Mouse (Mus musculus): ENCODE measurements around the gene 2900026A02Rik.
A peak's percentile ranks its signal among the peaks of the same experiment; 100 is the strongest.

2900026A02Rik gene

DNA sequence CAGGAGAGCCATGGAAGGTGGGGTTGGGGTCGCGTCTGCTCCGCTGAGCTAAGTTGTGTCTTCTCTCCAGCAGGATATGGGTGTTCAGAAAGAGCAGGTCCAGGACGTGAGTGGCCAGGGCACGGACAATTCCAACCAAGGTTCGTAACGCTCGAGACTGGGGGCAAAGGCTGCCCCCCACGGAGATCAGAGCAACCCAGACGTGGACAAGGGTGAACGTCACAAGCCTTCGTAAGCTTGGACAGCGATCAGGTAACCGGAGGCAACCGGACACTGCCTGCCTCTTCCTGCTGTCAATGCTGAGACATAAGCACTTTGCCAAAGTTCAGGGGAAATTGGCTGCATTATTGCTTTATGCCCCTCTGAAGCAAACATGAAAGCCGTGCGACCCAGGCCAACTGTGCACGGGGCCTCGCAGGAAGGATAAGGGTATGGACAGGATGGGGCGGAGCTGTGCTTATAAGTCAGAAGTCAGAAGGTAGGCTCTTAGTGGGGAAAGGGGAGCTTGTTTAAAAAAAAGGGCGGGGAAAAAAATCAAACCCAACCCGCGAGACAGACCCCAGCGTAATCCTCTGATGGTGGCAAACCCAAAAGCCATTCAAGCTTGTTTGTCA is 130.9 kb downstream of the 2900026A02Rik start:
- no peak for DNase-seq

DNA sequence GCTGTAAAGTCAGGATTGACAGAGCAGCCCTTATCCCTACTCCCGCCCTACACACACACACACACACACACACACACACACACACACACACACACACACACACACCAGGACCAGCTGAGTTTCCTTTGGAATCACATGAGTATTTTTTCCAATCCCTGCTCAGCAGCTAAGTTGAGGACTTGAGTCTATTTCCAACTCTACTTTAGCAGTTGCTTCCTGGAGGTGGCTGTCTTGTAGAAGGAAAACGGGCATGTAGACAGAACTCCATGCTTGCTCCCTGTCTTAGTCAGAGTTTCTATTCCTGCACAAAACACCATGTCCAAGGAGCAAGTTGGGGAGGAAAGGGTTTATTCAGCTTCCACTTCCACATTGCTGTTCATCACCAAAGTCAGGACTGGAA is 133.6 kb downstream of the 2900026A02Rik start:
- DNase-seq, result no peak

DNA sequence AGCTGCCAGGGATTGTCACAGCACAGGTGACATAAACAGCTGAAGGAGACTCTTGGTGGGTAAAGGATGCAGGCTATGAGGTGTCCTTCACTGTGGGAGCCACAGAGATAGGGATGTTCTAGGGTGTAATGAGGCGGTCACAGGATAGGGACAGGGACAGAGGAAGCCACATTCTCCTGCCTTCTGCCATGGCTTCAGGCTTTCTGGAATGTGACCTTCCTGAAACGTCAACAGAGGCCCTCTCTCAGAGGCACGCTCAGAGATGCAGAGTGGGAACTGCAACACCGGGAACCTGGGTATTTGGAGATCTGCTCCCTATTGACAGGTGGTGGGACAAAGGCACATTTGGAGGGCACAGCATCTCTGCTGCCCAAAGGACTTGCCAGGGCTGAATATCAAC is 134.0 kb downstream of the 2900026A02Rik start:
- DNase-seq, result no peak

DNA sequence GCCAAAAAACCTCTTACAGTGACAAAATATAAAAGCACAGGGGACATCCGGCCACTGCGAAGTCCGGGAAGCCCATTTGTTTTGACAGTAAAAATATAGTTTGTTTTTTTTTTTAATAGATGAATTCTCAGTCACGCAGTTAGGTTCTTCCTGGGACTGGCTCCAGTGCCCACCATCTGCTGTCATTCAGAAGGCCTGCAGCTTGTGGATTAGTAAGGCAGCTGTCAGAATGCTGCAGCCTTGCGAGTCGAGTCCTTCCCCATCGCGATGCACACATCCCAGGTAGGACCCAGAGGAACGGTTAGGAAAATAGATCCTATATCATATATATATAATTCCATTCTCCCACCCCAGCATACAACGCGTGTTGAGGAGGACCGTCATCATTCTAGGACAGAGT is 134.6 kb downstream of the 2900026A02Rik start:
- peak; percentile 47 for DNase-seq

DNA sequence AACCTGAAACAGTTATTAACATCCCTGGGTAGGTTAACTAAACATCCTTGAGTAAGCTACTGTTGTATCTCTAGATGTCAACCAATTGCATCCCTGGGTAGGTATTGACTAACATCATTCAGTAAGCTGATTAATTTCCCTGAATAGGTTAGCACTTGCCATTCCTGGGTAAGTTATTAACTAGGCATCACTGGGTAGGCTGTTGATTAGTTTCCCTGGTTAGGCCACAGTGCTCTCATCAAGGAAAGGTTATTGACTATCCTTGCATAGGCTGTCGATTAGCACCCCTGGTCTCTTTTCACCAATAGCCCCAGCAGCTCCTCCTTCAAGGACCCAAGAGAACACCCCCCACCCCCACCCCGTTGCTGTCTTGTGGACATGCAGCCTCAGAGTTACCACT is 135.1 kb downstream of the 2900026A02Rik start:
- no peak for DNase-seq

DNA sequence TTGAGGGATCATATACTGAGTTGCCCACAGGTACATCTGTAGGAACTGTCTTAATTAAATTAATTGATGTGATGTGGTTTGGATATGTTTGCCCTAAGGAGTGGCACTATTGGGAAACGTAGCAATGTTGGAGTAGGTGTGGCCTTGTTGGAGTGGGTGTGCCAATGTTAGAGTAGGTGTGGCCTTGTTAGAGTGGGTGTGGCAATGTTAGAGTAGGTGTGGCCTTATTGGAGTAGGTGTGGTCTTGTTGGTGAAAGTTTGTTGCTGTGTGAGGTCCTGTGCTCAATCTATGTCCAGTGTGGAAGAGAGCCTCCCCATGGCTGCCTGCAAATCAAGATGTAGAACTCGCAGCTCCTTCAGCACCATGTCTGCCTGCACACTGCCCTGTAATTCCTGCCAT is 136.7 kb downstream of the 2900026A02Rik start:
- DNase-seq, result no peak

DNA sequence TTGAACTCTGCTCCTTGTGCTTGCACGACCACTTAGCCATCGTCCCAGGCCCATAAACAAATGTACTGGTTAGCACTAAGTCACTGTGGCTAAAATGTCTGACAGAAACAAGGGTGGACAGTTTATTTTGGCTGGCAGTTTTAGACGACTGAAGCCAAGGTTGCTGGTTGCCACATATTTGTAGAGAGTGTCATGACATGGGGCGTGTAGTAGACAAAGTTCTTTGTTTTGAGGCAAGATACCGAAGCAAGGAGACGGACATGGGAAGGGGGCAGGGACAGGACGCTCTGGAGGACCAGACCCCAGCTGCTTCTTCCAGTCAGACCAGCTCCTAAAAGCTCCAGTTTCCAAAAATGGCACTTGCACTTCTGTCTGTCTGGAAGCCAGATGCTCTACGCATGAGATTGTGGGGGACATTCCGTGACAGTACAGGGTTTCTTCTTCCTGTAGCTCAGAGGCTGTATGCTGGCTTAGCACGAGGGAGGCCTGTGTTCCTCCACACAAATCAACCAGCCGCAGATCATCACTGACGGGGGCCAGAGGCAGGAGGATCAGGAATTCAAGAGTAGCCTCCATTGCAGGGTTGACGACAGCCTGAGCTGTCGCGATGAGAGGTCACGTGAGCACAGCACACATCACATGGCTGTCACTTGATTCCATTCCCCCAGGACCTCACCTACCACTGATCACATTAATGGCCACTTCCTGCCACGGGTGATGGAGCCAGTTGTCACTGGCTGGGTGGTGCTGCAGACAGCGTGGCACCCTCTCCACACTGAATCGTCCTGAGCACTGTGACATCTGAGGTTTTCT is 138.5 kb downstream of the 2900026A02Rik start:
- no peak for DNase-seq

DNA sequence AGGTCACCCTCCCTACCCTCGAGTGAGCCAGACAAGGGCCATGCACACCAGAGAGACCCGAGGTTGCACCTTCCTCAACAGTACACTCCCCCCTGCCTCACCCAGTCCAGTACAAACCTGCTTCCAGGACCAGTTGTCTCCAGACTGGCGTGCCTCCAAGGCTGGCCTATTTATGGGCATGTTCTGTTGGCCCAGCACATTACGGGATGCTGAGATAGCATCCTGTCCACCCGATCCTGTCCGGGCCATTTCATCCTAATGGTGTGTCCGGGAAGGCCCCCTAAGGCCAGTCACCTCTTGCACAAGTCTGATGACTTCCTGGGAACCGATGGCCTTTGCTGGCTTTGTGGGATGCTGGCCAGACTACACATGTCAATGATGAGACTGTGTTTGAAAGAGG is 139.6 kb downstream of the 2900026A02Rik start, which contains the start of gene Crybb3:
Gene Crybb3 (minus strand): TSS at position 146 of the 400 bp plus-strand sequence.
- DNase-seq, result peak; percentile 56

DNA sequence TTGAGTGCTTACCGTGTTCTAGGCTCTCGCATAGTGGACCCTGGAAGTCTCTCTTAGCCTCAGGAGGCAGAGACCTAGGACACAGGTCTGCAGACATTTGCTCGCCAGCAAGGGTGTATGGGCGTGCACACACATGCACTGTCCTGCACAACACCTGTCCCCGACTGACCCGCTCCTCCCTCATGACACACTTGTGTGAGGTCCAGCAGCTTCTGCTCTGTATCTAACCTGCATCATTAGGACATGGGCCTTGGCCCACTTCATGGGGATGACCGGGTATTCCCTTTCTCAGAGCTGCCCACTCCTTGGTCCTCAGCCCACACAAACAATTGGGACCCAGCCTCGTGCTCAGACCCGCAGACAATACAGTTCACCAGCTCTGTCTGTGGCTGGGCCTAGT is 140.0 kb downstream of the 2900026A02Rik start:
- no peak for DNase-seq

DNA sequence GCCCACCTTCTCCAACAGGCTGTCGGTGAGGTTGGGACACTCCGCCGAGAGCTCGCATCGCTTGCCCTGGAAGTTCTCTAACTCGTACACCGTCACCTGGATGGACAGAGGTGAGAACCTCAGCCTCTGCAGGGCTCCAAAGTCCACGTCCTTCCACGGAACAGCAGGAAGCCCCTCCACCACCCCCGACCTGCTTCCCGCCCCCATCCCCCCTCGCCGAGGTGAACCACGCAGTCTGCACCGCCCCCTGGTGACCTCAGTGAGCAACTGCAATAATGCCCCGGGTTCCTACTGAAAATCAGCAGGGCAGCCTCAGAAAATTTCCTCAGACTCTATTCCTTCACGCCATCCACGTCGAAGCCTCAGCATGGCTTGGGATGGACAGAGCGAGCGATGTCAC is 141.3 kb downstream of the 2900026A02Rik start:
- peak; percentile 81 for DNase-seq

DNA sequence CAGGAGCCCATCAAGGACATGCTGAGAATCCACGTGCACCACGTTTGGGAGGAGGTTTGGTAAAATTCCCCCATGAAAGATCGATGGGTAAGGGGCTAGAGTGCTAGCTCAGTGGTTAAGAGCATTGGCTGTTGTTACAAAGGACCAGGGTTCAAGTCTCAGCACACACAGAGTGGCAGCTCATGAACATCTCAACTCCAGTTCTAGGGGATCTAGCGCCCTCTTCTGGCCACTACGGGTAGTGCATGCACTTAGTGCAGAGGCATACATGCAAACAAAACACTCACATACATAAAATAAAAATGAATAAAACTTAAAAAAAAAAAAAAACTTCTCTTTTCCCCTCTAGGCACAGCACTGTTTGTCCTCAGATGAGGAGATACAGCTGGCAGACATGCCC is 142.3 kb downstream of the 2900026A02Rik start:
- no peak for DNase-seq

DNA sequence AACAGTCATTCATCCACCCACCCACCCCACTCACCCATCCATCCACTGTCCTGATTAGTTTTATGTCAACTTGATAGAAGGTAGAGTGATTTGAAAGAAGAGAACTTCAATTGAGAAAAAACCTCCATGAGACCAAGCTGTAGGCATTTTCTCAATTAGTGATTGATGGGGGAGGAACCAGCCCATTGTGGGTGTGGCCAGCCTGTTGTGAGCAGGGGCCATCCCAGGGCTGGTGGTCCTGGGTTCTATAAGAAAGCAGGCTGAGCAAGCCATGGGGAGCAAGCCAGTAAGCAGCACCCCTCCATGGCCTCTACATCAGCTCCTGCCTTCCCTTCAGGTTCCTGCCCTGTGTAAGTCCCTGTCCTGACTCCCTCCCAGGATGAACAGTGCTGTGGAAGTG is 151.0 kb downstream of the 2900026A02Rik start, which contains the start of gene Crybb2:
Gene Crybb2 (minus strand): TSS at position 101 of the 400 bp plus-strand sequence.
- no peak for DNase-seq

DNA sequence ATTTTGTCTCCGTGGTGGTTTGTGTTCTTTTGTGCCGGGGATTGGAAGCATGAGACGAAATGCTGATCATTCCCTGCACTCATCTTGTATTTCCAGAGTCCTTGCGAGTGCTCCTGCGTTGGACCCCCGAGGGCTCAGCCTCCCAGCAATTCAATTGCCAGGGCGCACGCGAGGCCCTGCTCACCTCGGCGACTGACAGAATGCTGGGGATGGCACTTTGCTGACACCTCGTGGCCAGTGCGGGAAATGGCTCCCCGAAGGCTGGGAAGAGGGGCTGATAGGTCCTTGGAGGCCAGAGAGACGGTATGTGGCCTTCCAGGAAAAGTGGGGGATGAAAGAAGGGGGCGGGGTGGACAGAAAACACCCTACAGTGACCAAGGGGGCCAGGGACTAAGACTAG is 166.7 kb downstream of the 2900026A02Rik start:
- DNase-seq, result peak; percentile 88

DNA sequence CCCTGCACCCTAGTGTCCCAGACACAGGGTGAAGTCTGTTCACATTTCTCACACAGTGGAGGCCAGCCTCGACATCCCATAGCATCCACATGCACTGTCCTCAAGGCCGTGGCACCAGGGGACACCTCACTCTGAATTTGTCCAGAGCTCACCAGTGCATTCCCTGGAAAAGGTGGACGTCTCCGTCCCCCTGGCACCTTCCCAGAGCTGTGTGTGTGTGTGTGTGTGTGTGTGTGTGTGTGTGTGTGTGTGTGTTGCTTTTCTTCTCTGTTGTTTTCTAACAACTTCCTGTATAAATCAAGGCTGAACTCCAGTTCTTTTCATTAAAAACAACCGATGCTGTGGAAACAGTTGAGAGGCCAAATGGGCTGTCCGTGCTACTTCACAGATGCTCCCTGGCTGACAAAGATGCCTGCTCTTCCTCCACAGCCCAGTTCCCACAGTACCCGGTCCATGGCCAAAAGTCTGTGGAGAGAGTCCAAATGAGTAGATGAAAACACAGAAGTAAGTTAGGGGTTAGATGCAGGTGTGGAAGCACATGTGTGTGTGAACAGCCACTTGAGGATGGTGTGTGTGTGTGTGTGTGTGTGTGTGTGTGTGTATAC is 170.4 kb downstream of the 2900026A02Rik start:
- no peak for DNase-seq

DNA sequence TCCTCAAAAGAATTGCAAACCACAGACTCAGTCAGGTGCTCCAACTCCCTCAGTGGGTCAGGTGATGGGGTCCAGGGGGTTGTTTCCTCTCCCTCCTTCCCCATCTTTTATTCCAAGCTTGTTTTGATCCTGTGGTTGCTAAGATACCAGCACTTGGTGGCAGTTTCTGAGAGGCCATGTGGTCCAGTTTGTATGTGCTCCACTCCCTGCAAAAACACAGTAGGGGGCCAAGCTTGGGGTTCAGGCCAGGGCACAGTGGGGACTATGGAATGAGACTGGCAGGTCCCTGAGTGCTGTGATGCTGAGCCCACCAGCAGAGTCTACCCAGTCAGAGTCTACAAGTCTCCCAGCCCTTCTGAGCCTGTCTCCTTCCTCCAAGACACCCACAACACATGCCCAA is 171.2 kb downstream of the 2900026A02Rik start:
- no peak for DNase-seq

DNA sequence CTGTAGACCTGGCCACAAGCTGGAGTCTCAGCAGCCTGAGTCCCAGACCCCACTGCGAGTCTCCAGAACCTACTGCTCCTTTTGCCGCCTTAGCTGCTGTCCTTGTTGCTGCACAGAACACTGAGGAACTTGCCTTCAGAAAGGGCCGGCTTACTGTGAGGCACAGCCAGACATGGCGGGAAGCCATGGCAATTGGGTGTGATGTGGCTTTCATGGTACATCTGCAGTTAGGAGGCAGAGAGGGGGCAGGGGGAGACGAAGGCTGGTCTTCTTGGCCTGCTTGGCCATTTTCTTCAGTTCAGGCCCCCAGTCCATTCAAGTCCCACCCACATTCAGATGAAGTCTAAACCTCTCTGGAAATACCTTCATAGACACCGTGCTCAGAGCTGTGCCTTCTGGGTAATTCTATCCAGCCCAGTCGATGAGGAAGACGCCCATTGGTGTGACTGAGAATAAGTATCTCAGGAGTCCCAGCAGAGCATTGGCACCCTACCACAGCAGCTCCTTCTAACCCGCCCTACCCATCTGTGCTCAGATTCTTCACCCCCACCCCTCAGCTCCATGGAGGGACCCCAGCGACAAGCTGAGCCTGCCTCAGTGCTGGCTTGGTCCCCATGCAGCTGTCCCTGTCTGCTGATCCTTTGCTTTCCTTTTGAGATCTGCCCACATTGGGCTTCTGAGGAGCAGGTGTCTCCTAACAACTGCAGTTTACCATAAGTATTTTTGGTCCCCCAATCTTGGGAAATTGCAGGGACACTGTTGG is 175.3 kb downstream of the 2900026A02Rik start:
- peak; percentile 30 for DNase-seq

DNA sequence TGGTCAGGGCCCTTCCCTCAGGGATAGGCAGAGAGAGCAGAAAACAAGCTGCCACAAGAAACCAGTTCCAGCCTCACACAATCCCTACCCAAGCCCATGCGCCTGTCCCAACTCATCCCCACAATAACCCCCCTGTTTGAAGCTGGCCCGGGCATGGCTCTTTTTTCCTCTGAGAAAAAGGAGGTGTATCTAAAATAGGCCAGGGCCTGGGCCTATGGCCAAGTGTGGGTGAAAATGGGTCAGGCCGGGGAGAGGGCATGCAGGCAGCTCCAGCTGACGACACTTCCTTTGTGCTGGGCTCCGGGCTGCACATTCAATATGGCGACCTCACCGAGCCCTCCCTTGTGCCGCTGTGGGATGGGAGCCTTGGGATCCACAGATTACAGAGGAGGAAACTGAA is 177.5 kb downstream of the 2900026A02Rik start:
- DNase-seq, result peak; percentile 58

DNA sequence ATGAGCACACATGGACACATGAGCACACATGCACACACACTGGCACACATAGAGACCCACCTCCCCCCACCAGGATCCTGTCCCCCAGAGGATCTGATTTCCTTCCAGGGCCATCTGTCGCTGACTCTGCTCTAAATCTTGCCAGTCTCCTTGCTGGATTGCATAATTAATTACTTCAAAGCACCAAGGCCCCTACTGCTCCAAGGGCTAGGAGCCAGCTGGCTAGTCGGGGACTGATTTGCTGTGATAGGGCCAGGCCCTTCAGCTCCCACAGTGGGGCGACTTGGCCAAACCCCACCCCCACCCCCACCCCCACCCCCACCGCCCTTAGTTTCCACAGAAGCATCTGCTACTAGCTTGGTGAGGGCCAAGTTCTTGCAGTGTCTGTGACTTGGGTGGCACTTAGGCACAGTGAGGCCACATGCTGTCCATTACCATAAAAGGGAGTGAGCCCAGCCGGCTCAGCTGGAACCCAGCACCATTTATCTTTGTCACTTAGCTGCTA is 179.4 kb downstream of the 2900026A02Rik start:
- peak; percentile 67 for DNase-seq

DNA sequence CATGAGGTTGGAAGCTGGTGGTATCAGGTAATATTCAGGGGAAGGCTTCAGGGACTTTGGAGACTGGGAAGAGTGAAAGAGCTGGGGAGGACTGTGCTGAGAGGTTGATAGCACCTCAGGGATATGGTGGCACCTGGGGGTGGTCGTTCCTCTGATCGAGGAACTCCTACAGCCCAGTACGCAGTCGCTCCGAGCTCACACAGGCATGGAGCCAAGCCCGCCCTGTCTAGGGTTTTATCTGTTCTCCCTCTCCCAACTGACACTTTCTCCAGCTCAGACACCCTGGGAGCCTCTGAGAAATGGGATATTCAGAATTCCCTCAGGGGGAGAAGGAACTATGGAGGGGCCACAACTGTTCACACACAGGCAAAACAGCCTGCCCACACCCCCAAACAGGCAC is 180.3 kb downstream of the 2900026A02Rik start:
- peak; percentile 56 for DNase-seq

DNA sequence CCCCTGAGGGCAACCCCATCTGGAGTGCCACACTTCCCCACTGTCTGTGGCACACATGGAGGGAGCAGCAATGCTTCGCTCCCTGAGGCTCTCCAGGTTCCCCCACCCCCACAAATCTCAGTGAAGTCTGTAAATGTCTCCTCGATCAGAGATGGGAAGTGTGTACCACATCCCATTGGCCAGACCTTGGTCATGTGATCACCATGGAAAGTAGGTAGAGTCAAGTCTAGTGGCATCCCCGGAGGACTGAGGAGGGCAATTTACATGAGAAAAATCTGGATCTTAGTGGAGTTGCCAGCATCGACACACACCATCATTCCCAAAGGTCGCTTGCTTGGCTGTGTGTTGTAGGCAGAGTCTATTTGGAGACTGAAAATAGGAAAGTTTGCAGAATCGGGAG is 182.4 kb downstream of the 2900026A02Rik start:
- no peak for DNase-seq

Data from right cerebral cortex, postnatal 4 days (tissue).